Mouse (Mus musculus) kidney, adult 2 months (tissue): ENCODE measurements around the gene Afmid.

Experiments
- CTCF ChIP-seq: fragments of 200-500 bp; conservative IDR thresholded peaks from 2 replicates; pipeline ENCODE4 v1.5.1; 2011; ENCODE audit warnings: low read depth, mild to moderate bottlenecking, control low read depth, low read length, moderate library complexity, mixed read lengths; ENCODE audit not compliant: insufficient read depth, insufficient read length
- POLR2A ChIP-seq: fragments of 200-500 bp; IDR thresholded peaks from one replicate; pipeline ENCODE4 v1.6.1; 2011; ENCODE audit warnings: low read depth, low read length, control low read depth

GRCm38 (mm10) chr11:117806781-117807180 lies 18.9 kb upstream of the Afmid start:
- TF ChIP-seq CTCF, result no peak
- TF ChIP-seq POLR2A, result no peak
